Mouse (Mus musculus) layer of hippocampus, adult 9-10 months (tissue): Measurements from ENCODE around the gene Eri2.
A peak's percentile ranks its signal among the peaks of the same experiment; 100 is the strongest.
"Not testable (repeated sequence)": the region's sequence is repeated elsewhere in the genome, so short reads cannot be mapped to it uniquely, and the experiment has no call there.

ENCODE experiments used
- DNase-seq: peaks from one replicate; pipeline ENCODE4 v3.0.0; 2022; ENCODE audit warnings: low spot score

Eri2 gene

GRCm38 (mm10) chr7:119739798-119740468, 53.9 kb downstream of the Eri2 start:
- DNase-seq: not testable (repeated sequence)

- no peak for DNase-seq
These were observed 55.0 kb downstream of the Eri2 start for GRCm38 (mm10) chr7:119738877-119739276.

GRCm38 (mm10) chr7:119731262-119731661, 62.6 kb downstream of the Eri2 start:
- not testable (repeated sequence) for DNase-seq

- DNase-seq: no peak
These were observed 66.2 kb downstream of the Eri2 start for GRCm38 (mm10) chr7:119727621-119728020.

GRCm38 (mm10) chr7:119720947-119721310, 72.9 kb downstream of the Eri2 start:
- DNase-seq: no peak

- DNase-seq: peak; percentile 90
These were observed 73.5 kb downstream of the Eri2 start, which contains the start of gene Thumpd1 for GRCm38 (mm10) chr7:119720253-119720946. TSS of gene Thumpd1 (minus strand) at chr7:119720798.
